Mouse (Mus musculus) kidney, adult 8-10 months (tissue): ENCODE data around the gene Bloc1s5.

Experiments
- DNase-seq, 2 experiments: peaks; one replicate each; pipeline ENCODE4 v3.0.0; 2022

The Bloc1s5 gene

DNA sequence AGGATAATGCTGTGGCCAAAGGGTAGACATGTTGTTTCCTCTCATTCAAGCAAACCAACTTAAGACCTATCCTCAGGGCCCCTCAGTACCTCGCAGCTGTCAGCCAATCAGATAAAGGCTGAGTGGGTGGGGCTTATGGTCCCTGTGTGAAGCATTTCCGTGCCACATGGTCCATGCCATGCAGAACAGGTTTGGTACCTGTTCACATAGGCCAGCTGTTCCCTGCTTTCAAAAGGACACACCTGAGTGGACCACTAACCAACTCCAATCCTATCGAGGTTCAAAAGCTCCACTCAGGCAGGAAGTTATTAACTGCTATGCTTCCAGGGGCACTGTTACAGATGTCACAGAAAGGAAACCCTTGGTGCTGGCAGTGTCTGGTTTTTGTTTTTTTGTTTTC is 80.7 kb downstream of the Bloc1s5 start:
- DNase-seq, result no peak

DNA sequence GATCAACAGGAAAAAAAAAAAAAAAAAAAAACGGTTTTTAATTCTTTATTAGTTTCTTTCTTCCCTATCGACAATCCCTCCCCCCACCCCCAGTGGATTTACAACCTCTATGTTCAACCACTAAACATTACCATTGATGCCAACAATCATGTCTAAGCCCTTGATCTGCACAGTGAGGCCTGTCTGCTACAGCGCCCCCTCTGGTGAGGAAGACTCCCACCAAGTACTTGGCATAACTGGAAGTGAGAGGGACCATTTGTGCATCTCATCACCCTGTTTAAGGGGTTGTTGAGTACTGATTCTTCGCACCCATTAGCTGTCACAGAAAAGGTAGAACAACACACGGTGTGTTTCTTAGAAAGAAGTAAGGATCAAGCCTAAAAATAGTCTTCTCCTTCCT is 86.2 kb downstream of the Bloc1s5 start:
- no peak for DNase-seq

DNA sequence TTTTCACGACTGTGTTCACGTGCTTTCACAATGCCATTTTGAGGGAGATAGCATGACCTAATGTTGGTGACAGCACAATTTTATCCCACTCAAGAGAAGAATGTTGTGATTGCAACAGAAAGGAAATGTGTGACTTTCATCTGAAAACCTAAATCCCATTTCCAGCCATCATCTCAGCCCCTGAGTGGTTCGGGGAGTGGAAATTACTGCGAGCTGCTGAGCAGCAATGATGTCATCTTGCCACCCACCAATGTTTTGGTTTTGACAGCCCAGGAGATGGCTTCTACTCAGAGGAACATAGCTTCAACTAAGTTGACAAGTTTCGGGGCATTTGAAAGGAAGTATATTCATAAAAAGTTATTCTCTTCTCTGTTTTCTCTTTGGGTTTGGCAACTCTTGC is 87.2 kb downstream of the Bloc1s5 start:
- DNase-seq, result no peak

DNA sequence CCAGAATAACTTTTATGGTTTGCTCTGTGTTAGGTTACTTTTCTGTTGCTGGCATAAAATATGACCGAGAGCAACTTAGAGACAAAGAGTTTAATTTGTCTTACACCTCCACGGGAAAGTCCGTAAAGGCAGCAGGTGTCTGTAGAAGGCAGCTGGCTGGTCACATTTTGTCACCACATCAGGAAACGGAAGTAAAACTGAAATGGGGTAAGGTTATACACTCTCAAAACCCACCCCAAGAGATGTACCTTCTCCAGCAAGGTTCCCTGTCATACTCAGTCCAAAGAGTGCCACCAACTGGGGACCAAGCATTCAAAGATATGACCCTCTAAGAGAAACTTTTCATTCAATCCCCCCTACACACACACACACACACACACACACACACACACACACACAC is 88.2 kb downstream of the Bloc1s5 start:
- no peak for DNase-seq

- no peak for DNase-seq
Observed at GRCm38 (mm10) chr13:38545460-38545859, 89.4 kb downstream of the Bloc1s5 start.

DNA sequence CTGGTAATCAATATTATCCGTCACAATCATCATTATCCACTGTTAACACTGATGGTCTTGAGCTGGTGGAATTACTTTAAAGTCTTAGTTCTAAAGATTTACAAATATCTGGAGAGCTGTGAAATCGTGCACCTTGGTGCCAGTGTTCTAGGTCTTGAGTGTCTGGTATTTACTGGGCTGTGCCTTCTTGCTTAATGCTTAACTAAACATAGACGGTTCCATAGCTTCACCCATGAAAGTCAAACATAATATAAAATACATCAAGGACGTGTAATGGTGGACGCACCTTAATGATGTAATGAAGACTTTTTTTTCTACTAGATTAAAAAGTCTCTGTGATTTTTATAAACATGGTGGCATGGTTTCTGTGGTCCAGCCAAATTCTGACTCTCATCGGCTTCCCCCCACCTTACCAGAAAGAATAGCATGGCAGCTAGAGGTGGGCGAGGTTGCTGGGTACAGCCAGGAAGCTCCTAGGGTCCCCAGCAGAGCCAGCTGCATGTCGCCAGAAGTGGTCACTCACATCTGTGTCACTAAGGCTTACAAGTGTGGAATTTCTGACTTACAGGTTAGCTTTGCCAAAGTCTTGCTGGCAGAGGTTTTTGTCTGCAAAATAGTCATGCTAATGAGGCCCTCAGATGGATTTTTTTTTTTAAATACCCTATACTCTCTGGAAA is 90.0 kb downstream of the Bloc1s5 start:
- no peak for DNase-seq

DNA sequence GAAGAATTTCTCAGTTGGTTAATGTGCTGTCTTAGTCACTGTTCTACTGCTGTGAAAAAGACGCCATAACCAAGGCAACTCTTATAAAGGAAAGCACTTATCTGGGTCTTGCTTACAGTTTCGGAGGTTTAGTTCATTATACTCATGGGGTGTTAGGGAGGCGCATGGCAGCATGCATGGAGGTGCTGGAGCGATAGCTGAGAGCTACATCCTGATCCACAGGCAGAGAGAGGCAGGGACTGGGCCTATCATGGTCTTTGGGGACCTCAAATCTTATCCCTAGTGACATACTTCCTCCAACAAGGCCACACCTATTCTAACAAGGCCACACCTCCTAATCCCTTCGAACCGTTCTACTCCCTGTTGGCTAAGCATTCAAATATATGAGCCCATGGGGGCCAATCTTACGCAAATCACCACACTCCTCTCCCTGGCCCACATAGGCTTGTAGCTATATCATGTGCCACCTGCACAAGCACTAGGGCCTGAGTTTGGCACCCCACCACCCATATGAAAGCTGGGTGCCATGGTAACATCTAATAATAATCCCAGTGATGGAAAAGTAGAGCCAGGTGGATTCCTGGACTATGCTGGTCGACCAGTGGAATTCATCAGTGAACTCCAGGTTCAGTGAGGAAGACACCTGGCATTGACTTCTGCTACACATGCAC is 91.3 kb downstream of the Bloc1s5 start:
- DNase-seq, result no peak
